Mouse (Mus musculus): ENCODE measurements around the gene Chrnb1. TPM values are rescaled to one million over a fixed set of nuclear protein-coding genes. Genes with fewer than 3 reads are reported as not detected.

Chrnb1 gene
- total and polyA plus RNA-seq, 3 experiments, result 0.31 to 1.6 TPM; not detected in 1

DNA sequence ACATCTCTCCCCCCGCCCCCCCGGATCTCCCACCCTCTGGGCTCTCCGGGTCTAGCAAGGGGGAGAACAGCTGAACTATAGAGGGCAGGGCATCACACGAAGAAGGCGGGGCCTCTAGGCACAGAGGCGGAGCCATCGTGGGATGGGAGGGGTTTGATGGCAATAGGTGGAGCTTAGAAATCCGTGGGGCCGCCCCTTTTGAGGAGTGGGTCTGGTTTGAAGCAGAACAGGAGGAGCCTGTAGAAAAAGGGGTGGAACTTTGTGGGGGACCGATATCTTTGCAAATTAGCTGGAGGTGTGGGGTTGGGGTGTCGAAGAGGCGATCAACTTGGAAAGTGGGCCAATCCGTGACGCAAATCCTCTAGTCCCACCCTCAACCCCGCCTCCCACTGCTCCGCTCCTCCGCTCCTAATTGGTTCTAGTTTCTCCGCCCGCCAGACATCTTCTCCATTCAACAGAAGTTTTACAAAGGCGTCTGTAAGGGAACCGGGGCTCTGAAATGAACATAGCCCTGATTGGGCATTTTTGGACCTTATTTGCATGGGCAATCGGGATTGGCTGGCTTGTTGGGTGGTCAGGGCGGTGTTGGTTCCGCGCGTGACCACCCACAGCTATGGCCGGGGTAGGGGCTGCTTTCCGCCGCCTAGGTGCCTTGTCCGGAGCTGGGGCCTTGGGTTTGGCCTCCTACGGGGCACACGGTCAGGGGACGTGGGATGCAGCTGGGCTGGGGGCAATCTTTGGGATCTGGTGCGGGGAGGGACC is 42.4 kb upstream of the Chrnb1 start, which contains the start of gene Tmem256 (continued):
- TF ChIP-seq MXI1 (IDR thresholded peaks at IDR 0.05; ENCODE audit: low read depth, low read length) (peak; percentile 59), ELF1 (IDR thresholded peaks at IDR 0.05; ENCODE audit: low read depth, low read length) (peak; percentile 57; the same call in 1 of the 2 replicates), POLR2AphosphoS2 (IDR thresholded peaks at IDR 0.05; ENCODE audit: low read length) (peak; percentile 56; the same call in 1 of the 2 replicates), MYB (IDR thresholded peaks at IDR 0.05; ENCODE audit: low read depth, low read length) (no peak), EP300 (IDR thresholded peaks at IDR 0.05; ENCODE audit: low read depth in 1 of 2, low read length in 2 of 2) (peak in 1 of 2 experiments; percentile 2; a peak in 1 of 4 replicates), MAX (IDR thresholded peaks at IDR 0.05; ENCODE audit: low read length) (peak; percentile 61; the same call in 1 of the 2 replicates), MAZ (IDR thresholded peaks at IDR 0.05; ENCODE audit: low read depth, low read length) (peak; percentile 66)

DNA sequence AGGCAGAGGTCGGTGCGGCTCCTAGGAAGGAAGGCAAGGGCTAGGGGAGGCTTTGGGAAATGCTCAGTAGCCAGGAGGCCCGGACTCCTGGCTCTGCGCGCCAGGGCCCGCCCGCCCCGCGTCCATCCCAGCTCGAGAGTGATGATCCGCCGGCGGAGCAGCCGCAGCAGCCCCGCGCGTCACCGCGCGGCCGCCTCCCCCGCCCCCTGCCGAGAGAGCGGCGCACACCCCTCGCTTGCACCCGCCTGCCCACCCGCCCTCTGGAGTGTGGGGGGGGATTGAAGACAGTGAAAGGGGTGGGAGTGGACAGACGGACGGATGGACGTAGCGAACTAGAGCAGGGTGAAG is 41.8 kb upstream of the Chrnb1 start, which contains the start of gene Nlgn2:
TSS of gene Nlgn2 (minus strand) at position 181 of the 348 bp plus-strand sequence.
- peak within 1 kb of the TSS; percentile 86 for H3K9ac ChIP-seq (ENCODE audit: control insufficient read depth, low read depth, low read length, poor library complexity, severe bottlenecking)
- peaks cover 1% of the 10 kb centered on the region; the same call in 1 of the 2 replicates for H3K79me2 ChIP-seq (ENCODE audit: control insufficient read depth, insufficient read depth, low read length, poor library complexity)
- DNase-seq (ENCODE audit: low read depth, low spot score), result no peak
- peaks cover 10 to 27% of the 10 kb centered on the region in 2 experiments for H3K4me1 ChIP-seq (ENCODE audit: control insufficient read depth in 1 of 2, insufficient read depth in 2 of 2, low read length in 2 of 2)
- peak within 1 kb of the TSS; percentile 40 for H3K27ac ChIP-seq (ENCODE audit: control insufficient read depth, low read depth, low read length)
- peaks cover 0 to 14% of the 10 kb centered on the region in 2 experiments; a peak in 2 of 4 replicates for H3K36me3 ChIP-seq (ENCODE audit: control insufficient read depth in 1 of 2, insufficient read depth in 2 of 2, low read length in 2 of 2)
- no peaks in the 10 kb centered on the region; a peak in 1 of 4 replicates for H3K27me3 ChIP-seq (ENCODE audit: control insufficient read depth in 1 of 2, insufficient read depth in 2 of 2, low read length in 2 of 2)
- no peaks in the 10 kb centered on the region for H3K9me3 ChIP-seq (replicated peaks; ENCODE audit: insufficient read depth, low read length)
- peak within 1 kb of the TSS; percentile 84 to 97 for H3K4me3 ChIP-seq (ENCODE audit: control insufficient read depth in 1 of 2, insufficient read depth in 1 of 2, low read depth in 2 of 2, low read length in 2 of 2)
- TF ChIP-seq RCOR1 (IDR thresholded peaks at IDR 0.05; ENCODE audit: low read depth, low read length), result no peak
- no peak for TF ChIP-seq RAD21 (IDR thresholded peaks at IDR 0.05; ENCODE audit: low read depth, low read length)
- no peak for TF ChIP-seq MXI1 (IDR thresholded peaks at IDR 0.05; ENCODE audit: low read depth, low read length)
- TF ChIP-seq ETS1 (IDR thresholded peaks at IDR 0.05; ENCODE audit: low read depth, low read length), result no peak; the same call in 1 of the 2 replicates
- no peak for TF ChIP-seq ZKSCAN1 (IDR thresholded peaks at IDR 0.05; ENCODE audit: low read depth, low read length)
- TF ChIP-seq ELF1 (IDR thresholded peaks at IDR 0.05; ENCODE audit: low read depth, low read length), result no peak
- TF ChIP-seq MYC (IDR thresholded peaks at IDR 0.05; ENCODE audit: low read depth, low read length), result no peak
- no peak for TF ChIP-seq HCFC1 (IDR thresholded peaks at IDR 0.05; ENCODE audit: low read depth, low read length)
- no peak for TF ChIP-seq MAFK (IDR thresholded peaks at IDR 0.05; ENCODE audit: borderline replicate concordance, low read depth, low read length)
- TF ChIP-seq NELFE (IDR thresholded peaks at IDR 0.05; ENCODE audit: low read depth, low read length), result peak; percentile 62
- TF ChIP-seq MYB (IDR thresholded peaks at IDR 0.05; ENCODE audit: low read depth, low read length), result no peak
- no peak for TF ChIP-seq EP300 (IDR thresholded peaks at IDR 0.05; ENCODE audit: low read depth in 1 of 2, low read length in 2 of 2)
- TF ChIP-seq ZC3H11A (IDR thresholded peaks at IDR 0.05; ENCODE audit: low read depth, low read length), result no peak
- TF ChIP-seq ZNF384 (IDR thresholded peaks at IDR 0.05; ENCODE audit: low read depth, low read length), result no peak
- TF ChIP-seq POLR2AphosphoS5 (IDR thresholded peaks at IDR 0.05; ENCODE audit: borderline replicate concordance, low read depth, low read length), result no peak
- TF ChIP-seq UBTF (IDR thresholded peaks at IDR 0.05; ENCODE audit: borderline replicate concordance, insufficient read depth, low read depth, low read length), result no peak
- no peak for TF ChIP-seq JUND (IDR thresholded peaks at IDR 0.05; ENCODE audit: low read depth, low read length)
- TF ChIP-seq BHLHE40 (IDR thresholded peaks at IDR 0.05; ENCODE audit: borderline replicate concordance, low read depth, low read length), result no peak
- no peak; the same call in 1 of the 2 replicates for TF ChIP-seq POLR2AphosphoS2 (IDR thresholded peaks at IDR 0.05; ENCODE audit: low read length)
- no peak for TF ChIP-seq SMC3 (IDR thresholded peaks at IDR 0.05; ENCODE audit: low read depth, low read length)
- TF ChIP-seq GABPA (IDR thresholded peaks at IDR 0.05; ENCODE audit: low read depth, low read length), result no peak
- TF ChIP-seq TBP (IDR thresholded peaks at IDR 0.05; ENCODE audit: low read depth, low read length), result no peak
- TF ChIP-seq ZMIZ1 (IDR thresholded peaks at IDR 0.05; ENCODE audit: low read depth, low read length), result 0 out of 2 replicates have a peak, but pooled peaks have one; percentile 48
- no peak for TF ChIP-seq MEF2A (IDR thresholded peaks at IDR 0.05; ENCODE audit: extremely low read depth, insufficient replicate concordance, low read depth, low read length, poor library complexity, severe bottlenecking)
- no peak for TF ChIP-seq TAL1 (IDR thresholded peaks at IDR 0.05; ENCODE audit: low read length)
- no peak for TF ChIP-seq E2F4 (IDR thresholded peaks at IDR 0.05; ENCODE audit: borderline replicate concordance, low read depth, low read length)
- no peak for TF ChIP-seq USF1 (IDR thresholded peaks at IDR 0.05; ENCODE audit: low read depth, low read length)
- no peak for TF ChIP-seq USF2 (IDR thresholded peaks at IDR 0.05; ENCODE audit: borderline replicate concordance in 1 of 2, insufficient read depth in 1 of 2, low read depth in 1 of 2, low read length in 2 of 2)
- no peak for TF ChIP-seq CHD2 (IDR thresholded peaks at IDR 0.05; ENCODE audit: low read length)
- 0 out of 6 replicates have a peak, but pooled peaks of 1 of the 3 experiments have one; percentile 8 for TF ChIP-seq CTCF (IDR thresholded peaks at IDR 0.05 in 2 of 3, conservative IDR thresholded peaks at IDR 0.05 in 1 of 3; ENCODE audit: control insufficient read depth in 1 of 3, insufficient read depth in 1 of 3, low read depth in 2 of 3, low read length in 3 of 3, poor library complexity in 1 of 3, severe bottlenecking in 1 of 3)
